1 mouse cellular context compared by ENCODE assay signal in the genomic region with DNA sequence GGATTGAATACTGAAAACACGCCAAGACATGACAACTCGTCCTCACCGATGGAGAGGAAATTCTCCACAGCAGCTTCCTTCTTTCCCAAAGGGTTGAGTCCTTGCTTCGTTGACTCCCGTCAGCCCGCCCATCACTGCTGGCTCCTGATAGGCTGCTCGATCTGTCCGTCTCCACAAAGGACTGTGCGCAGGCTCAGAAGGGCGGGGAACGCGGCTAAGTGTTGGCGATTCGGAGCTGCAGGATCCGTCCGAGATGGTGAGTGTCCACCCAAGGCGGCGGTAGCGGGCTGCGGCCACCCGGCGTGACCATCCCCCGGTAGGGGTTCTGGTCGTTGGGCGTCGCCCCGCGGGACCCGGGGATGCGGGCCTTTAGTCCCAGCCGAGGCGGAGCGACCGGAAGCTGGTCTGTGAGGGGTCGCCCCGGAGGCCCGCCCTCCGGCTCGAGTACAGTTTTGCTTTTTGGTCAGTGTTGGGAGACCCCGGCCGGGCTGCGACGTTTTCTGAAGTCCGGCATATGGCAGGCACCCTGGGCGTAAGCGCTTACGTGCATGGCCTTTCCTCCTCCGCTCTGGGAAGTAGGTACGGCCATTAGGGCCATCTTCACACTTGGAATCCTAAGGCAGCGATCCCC.
TF ChIP-seq lines count a peak whose summit lies in the region.

A gene (plus strand): TSS at position 172 of the 631 bp plus-strand sequence.

TF ChIP-seq in MEL, 35 proteins besides CTCF, POLR2A, EP300 and RAD21 (continued from another document):
- TF ChIP-seq POLR2AphosphoS5 (IDR thresholded peaks at IDR 0.05; ENCODE audit: borderline replicate concordance, low read depth, low read length) (no peak), MEF2A (IDR thresholded peaks at IDR 0.05; ENCODE audit: extremely low read depth, insufficient replicate concordance, low read depth, low read length, poor library complexity, severe bottlenecking) (no peak), HCFC1 (IDR thresholded peaks at IDR 0.05; ENCODE audit: low read depth, low read length) (peak; percentile 79)
TF ChIP-seq in MEL: peak in this region for 8.
